Mouse (Mus musculus): Measurements from ENCODE around the gene Klhl29.

Klhl29 gene

DNA sequence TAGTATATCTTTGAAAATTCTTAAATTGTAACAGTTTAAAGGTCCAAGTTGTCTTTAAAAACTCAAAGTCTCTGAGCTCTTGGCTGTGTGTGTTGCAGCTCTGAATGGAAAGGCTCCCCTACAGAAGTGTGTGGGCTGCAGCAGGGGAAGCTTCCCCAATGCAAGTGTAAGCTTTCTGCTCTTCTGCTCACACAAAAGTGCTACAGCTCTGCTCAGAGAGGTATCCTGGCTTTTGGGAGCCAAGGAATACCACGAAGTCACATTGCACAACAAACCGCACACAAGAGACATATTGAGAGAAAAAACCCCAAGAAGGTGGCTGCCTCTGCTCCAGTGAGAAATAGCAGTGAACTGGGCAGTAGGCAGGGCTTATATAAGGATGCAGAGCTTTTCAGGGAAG lies 337.5 kb downstream of the Klhl29 start:
- no peak for DNase-seq (ENCODE audit: low read depth, low spot score)

DNA sequence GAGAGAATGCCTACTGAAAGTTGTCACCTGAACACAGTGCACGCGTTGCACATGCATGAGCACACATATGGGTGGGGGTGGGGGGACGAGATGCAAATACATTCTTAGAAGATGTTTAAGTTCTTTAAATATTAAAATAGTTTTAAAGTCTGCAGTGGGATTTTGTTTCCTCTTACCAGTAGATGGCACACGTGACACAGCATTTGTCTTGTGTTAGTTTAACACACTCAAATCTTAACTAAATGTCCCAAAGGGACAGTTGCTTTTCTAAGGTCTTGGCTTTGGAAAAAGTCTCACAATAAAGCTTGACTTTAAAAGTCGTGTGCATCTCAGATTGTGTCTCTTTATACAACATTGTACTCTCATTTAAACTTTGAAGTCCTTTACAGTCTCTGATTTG lies 346.4 kb downstream of the Klhl29 start:
- DNase-seq (ENCODE audit: low read depth, low spot score) = no peak
